Mouse (Mus musculus) forebrain, embryonic 13.5 days (tissue): ENCODE measurements around the gene Ppt1. TPM values are rescaled to one million over a fixed set of nuclear protein-coding genes. Genes with fewer than 3 reads are reported as not detected.

Source experiments
- ATAC-seq: fragments of 200-750 bp; cut with Nextera tagmentation; 2 replicates; pipeline ENCODE4 v1.8.0; 2017
- H3K27ac ChIP-seq: fragments of 300-500 bp; sonication (generic); 2 replicates; pipeline ENCODE4 v1.5.1; 2015; ENCODE audit warnings: inconsistent platforms, mild to moderate bottlenecking, moderate library complexity
- H3K27me3 ChIP-seq: fragments of 300-500 bp; sonication (generic); 2 replicates; pipeline ENCODE4 v1.6.1; 2015; ENCODE audit warnings: mild to moderate bottlenecking, inconsistent platforms
- H3K36me3 ChIP-seq: fragments of 300-500 bp; sonication (generic); 2 replicates; pipeline ENCODE4 v1.6.1; 2015; ENCODE audit warnings: mild to moderate bottlenecking, inconsistent platforms; ENCODE audit not compliant: poor library complexity, severe bottlenecking
- H3K4me1 ChIP-seq: fragments of 300-500 bp; sonication (generic); 2 replicates; pipeline ENCODE4 v1.6.1; 2015; ENCODE audit warnings: inconsistent platforms
- H3K4me2 ChIP-seq: fragments of 300-500 bp; sonication (generic); 2 replicates; pipeline ENCODE4 v1.6.1; 2015; ENCODE audit warnings: inconsistent platforms, mild to moderate bottlenecking, moderate library complexity
- H3K4me3 ChIP-seq: fragments of 300-500 bp; sonication (generic); 2 replicates; pipeline ENCODE4 v1.5.1; 2015; ENCODE audit warnings: mild to moderate bottlenecking, inconsistent platforms
- H3K9ac ChIP-seq: fragments of 300-500 bp; sonication (generic); 2 replicates; pipeline ENCODE4 v1.6.1; 2015; ENCODE audit warnings: mild to moderate bottlenecking, inconsistent platforms
- H3K9me3 ChIP-seq: fragments of 300-500 bp; sonication (generic); replicated peaks from 2 replicates; pipeline ENCODE4 v1.6.1; 2016; ENCODE audit warnings: inconsistent platforms
- WGBS: fragments of 180-500 bp; shearing (Covaris S2); methylation state at CpG from one replicate; pipeline ENCODE4 v1.1.7; 2015; 5-methylcytosine and 5-hydroxymethylcytosine counted together
- polyA plus RNA-seq: library from polyadenylated mRNA; unstranded; fragments of >200 nt; fragmentation: Nextera tagmentation; extraction: Ambion mirVana; gene quantifications from 2 replicates; pipeline ENCODE4 v1.2.1, GENCODE M21; 2015

The Ppt1 gene
- polyA plus RNA-seq, 1 experiment from 2014 or later = 71.1 TPM

- H3K36me3 ChIP-seq = no peaks in the 10 kb centered on the region
- no peaks in the 10 kb centered on the region for H3K9me3 ChIP-seq
- peak; percentile 79 for ATAC-seq
- H3K9ac ChIP-seq = 0 out of 2 replicates have a peak overlapping the region, but pooled peaks have one; percentile 21
- H3K4me1 ChIP-seq = peaks cover 21% of the 10 kb centered on the region
- H3K4me2 ChIP-seq = 0 out of 2 replicates have a peak overlapping the region, but pooled peaks have one; percentile 12
- no peaks in the 10 kb centered on the region for H3K27me3 ChIP-seq
- no peak overlapping the region for H3K4me3 ChIP-seq
- H3K27ac ChIP-seq = peak overlapping the region; percentile 74
- WGBS = 11% methylated on average over 3 of the region's 3 CpGs
These were observed 54.9 kb downstream of the Ppt1 start for GRCm38 (mm10) chr4:122890881-122891481.

- ATAC-seq = no peak
- H3K4me2 ChIP-seq = no peak overlapping the region
- H3K4me1 ChIP-seq = peaks cover 21% of the 10 kb centered on the region
- H3K27me3 ChIP-seq = no peaks in the 10 kb centered on the region
- no peak overlapping the region for H3K9ac ChIP-seq
- WGBS = 9% methylated on average over 1 of the region's 1 CpGs
- no peaks in the 10 kb centered on the region for H3K36me3 ChIP-seq
- peak overlapping the region; percentile 74 for H3K27ac ChIP-seq
- no peaks in the 10 kb centered on the region for H3K9me3 ChIP-seq
- H3K4me3 ChIP-seq = no peak overlapping the region
These were observed 55.6 kb downstream of the Ppt1 start for GRCm38 (mm10) chr4:122891597-122891996.

- no peak overlapping the region for H3K9ac ChIP-seq
- ATAC-seq = no peak
- H3K27me3 ChIP-seq = no peaks in the 10 kb centered on the region
- H3K4me1 ChIP-seq = peaks cover 16% of the 10 kb centered on the region
- WGBS = 76% methylated on average over 5 of the region's 5 CpGs
- H3K27ac ChIP-seq = peak overlapping the region; percentile 74; the same call in 1 of the 2 replicates
- H3K9me3 ChIP-seq = no peaks in the 10 kb centered on the region
- no peak overlapping the region for H3K4me3 ChIP-seq
- no peak overlapping the region for H3K4me2 ChIP-seq
- no peaks in the 10 kb centered on the region for H3K36me3 ChIP-seq
These were observed 56.1 kb downstream of the Ppt1 start for GRCm38 (mm10) chr4:122892157-122892556.

GRCm38 (mm10) chr4:122897750-122898149 lies 61.7 kb downstream of the Ppt1 start:
- WGBS = 82% methylated on average over 4 of the region's 4 CpGs
- Histone ChIP-seq H3K4me2 (no peak overlapping the region), H3K4me1 (no peaks in the 10 kb centered on the region), H3K9ac (no peak overlapping the region), H3K4me3 (no peak overlapping the region), H3K9me3 (no peaks in the 10 kb centered on the region), H3K27ac (no peak overlapping the region), H3K27me3 (no peaks in the 10 kb centered on the region), H3K36me3 (no peaks in the 10 kb centered on the region)
- no peak for ATAC-seq

GRCm38 (mm10) chr4:122898313-122898712 lies 62.3 kb downstream of the Ppt1 start:
- H3K4me1 ChIP-seq = no peaks in the 10 kb centered on the region
- H3K4me2 ChIP-seq = no peak overlapping the region
- H3K4me3 ChIP-seq = no peak overlapping the region
- H3K27ac ChIP-seq = no peak overlapping the region
- no peaks in the 10 kb centered on the region for H3K9me3 ChIP-seq
- H3K36me3 ChIP-seq = no peaks in the 10 kb centered on the region
- no peaks in the 10 kb centered on the region for H3K27me3 ChIP-seq
- WGBS = 15% methylated on average over 5 of the region's 5 CpGs
- H3K9ac ChIP-seq = no peak overlapping the region
- 0 out of 2 replicates have a peak, but pooled peaks have one; percentile 36 for ATAC-seq

- Histone ChIP-seq H3K4me1 (no peaks in the 10 kb centered on the region), H3K9ac (no peak overlapping the region), H3K27me3 (no peaks in the 10 kb centered on the region), H3K4me3 (no peak overlapping the region), H3K4me2 (no peak overlapping the region), H3K36me3 (no peaks in the 10 kb centered on the region), H3K9me3 (no peaks in the 10 kb centered on the region), H3K27ac (no peak overlapping the region)
- no peak for ATAC-seq
- WGBS = 25% methylated on average over 6 of the region's 6 CpGs
These were observed 66.1 kb downstream of the Ppt1 start for GRCm38 (mm10) chr4:122902156-122902555.

GRCm38 (mm10) chr4:122903709-122904108 lies 67.7 kb downstream of the Ppt1 start:
- H3K27me3 ChIP-seq = no peaks in the 10 kb centered on the region
- 89% methylated on average over 3 of the region's 3 CpGs for WGBS
- H3K4me2 ChIP-seq = no peak overlapping the region
- no peaks in the 10 kb centered on the region for H3K9me3 ChIP-seq
- no peak for ATAC-seq
- H3K4me1 ChIP-seq = peaks cover under 1% of the 10 kb centered on the region; the same call in 1 of the 2 replicates
- no peaks in the 10 kb centered on the region for H3K36me3 ChIP-seq
- no peak overlapping the region for H3K27ac ChIP-seq
- no peak overlapping the region for H3K9ac ChIP-seq
- H3K4me3 ChIP-seq = no peak overlapping the region

GRCm38 (mm10) chr4:122905359-122905758 lies 69.3 kb downstream of the Ppt1 start:
- no peak for ATAC-seq
- H3K9ac ChIP-seq = no peak overlapping the region
- no peak overlapping the region for H3K27ac ChIP-seq
- no peaks in the 10 kb centered on the region for H3K27me3 ChIP-seq
- 84% methylated on average over 10 of the region's 10 CpGs for WGBS
- H3K9me3 ChIP-seq = no peaks in the 10 kb centered on the region
- H3K36me3 ChIP-seq = no peaks in the 10 kb centered on the region
- H3K4me3 ChIP-seq = no peak overlapping the region
- H3K4me2 ChIP-seq = no peak overlapping the region
- peaks cover 13% of the 10 kb centered on the region; the same call in 1 of the 2 replicates for H3K4me1 ChIP-seq

Other genes starting within 250 kb of the Ppt1 start
- not detected in 2 replicates for gene 9530002B09Rik, start 147.0 kb upstream of the Ppt1 start, polyA plus RNA-seq
- gene Cap1, start 49.8 kb downstream of the Ppt1 start, polyA plus RNA-seq = 70.7 and 71.3 TPM in 2 replicates
- 26.7 and 28.2 TPM in 2 replicates for gene Mfsd2a, start 124.9 kb downstream of the Ppt1 start, polyA plus RNA-seq
- 59.3 and 63.3 TPM in 2 replicates for gene Mycl, start 159.4 kb downstream of the Ppt1 start, polyA plus RNA-seq
- gene Trit1, start 180.4 kb downstream of the Ppt1 start, polyA plus RNA-seq = 26.0 and 31.9 TPM in 2 replicates